Mouse (Mus musculus) layer of hippocampus, adult 9-11 months (tissue): ENCODE data around the gene Fgf22.
A peak's percentile ranks its signal among the peaks of the same experiment; 100 is the strongest.

ENCODE experiments used
- DNase-seq: peaks from one replicate; pipeline ENCODE4 v3.0.0; 2022

Fgf22 gene

DNA sequence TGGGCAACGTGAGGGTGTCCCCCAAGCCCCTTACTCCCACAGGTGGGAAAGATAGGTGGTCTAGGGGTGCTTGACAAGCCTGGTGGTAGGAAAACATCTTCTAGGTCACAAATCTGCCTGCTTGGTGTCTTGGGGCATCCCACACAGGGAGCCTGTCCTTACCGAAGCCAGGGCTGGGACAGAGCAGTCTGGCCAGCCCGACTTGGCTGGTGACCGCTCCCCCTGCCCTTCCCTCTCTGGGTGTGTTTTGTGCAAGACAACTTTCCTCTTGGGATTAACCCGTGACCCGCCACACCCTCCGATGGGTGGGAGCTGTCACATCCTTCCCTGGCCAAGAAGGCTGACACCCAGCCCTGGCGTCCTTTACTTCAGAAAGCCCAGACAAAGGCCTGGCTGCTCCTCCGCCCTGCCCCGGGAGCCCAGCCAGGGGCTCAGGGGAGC, 39.6 kb downstream of the Fgf22 start:
- DNase-seq, result no peak

DNA sequence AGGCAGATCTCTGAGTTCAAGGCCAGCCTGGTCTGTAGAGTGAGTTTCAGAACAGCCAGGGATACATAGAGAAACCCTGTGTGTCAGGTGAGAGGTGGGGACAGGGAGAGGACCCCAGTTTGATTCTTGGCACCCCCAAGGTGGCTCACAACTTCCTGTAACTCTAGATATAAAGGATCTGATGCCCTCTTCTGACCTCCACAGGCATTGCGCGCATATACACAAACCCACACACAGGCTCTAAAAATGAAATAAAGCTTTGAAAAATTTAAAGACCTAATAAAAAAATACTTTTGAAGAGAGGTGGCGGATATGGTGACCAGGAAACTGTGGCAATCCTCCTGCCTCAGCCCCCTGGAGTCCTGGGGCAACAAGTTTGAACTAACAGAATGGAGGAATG, 41.0 kb downstream of the Fgf22 start:
- DNase-seq, result no peak

DNA sequence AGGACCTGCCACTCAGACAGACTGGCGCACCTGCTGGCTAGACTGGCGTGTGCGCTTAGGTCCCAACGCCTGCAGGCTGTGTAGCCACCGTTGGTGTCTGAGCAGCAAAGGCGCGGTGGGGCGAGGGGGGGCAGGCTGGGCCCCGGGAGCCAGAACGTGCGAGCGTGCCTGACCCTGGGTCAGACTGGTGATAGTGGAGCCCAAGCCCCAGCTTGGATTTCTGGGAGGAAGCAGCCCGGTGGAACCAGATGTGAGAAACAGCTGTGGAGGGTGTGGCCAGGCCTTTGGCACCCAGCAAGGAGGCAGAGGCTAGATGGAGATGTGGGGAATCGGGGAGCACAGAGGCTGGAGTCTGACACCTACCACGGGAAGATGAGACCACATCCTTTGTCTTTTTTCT, 42.5 kb downstream of the Fgf22 start:
- no peak for DNase-seq

DNA sequence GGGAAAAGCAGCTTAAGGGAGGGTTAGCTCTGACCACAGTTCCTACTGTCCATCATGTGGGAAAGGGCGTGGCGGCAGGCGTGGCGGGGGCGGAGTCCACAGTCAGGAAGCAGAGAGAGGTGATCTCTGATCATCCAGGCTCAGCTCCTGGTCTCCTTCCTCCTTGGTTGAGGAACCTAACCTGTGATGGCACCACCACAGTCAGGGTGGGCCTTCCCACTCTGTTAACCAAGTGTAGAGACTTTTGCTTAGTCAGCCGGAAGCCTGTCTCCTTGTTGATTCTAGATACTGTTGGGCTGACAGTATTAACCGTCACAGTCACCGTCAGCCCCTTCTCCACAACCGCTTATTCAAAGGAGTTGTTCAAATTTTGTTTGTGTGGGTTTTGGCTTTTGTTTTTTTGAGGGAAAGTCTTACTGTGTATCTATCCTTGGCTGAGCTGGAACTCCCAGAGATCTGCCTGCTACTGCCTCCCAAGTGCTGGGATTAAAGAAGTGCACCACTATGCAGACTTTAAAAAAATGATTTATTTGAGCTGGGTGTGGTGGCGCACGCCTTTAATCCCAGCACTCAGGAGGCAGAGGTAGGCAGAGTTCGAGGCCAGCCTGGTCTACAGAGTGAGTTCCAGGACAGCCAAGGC, 43.5 kb downstream of the Fgf22 start:
- DNase-seq, result no peak

DNA sequence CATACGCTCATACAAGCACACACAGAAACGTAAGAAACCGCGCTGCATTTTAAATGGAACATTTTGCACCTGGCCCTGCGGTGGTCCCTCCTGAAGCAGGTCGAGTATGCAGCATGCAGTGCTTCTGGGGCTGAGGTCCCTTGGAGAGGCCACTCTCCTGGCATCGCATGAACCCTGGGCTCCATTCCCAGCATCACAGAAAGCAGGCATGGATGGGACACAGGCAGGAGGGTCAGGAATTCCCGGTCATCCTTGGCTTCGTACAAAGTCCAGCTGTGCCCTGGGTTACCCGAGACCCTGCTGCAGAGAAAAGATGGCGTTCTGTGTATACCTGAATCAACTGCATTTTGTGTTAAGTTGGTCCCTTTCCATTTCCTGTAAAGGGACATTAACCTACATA, 45.6 kb downstream of the Fgf22 start:
- DNase-seq, result no peak

DNA sequence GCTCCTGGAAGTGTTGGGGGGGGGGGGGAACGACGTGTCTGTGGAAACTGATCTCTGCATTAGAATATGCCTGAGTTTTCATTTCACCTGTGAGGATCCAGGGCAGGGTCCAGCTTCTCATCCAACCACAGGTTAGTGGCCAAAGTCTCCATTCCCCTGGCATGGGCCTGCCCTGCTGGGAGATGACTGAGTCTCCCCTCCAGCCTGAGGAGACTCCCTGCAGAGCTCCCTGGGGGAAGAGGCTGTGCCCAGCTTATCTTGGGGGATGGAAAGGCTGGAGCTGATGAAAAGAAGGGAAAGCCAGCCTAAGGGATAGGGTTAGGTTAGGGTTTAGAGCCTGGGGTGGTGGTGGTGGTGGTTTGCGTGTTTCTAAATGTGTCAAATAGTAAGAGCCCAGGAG, 47.0 kb downstream of the Fgf22 start:
- no peak for DNase-seq

DNA sequence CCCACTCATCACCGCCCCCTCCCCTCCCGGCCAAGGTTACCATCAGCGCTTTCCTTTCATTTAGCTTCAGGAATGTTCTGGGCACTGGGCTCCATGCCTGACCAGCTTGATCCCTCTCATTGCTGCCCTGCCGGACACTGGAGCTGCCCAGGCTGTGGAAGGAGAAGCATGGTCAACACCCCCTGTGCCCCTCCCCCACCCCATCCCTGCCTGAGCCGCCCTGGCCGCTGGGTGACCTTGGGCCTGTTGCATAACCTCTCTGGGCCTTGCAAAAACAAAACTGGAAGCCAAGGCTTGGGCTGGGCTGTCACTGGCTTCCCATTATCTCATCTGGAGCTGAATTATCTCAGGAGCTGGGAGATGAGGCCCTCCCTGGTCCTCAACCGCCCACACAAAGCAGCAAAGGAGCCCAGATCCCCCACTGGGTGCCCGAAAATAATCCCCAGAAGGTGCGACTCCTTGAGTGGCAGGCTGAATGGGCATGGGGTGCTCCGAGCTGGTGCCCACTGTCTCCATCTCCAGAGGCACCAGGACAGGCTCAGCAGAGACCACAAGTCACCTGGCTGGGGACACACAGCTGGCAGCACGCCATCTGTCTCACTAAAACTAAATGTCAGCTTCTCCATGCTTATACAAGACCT, 47.6 kb downstream of the Fgf22 start:
- peak; percentile 28 for DNase-seq

DNA sequence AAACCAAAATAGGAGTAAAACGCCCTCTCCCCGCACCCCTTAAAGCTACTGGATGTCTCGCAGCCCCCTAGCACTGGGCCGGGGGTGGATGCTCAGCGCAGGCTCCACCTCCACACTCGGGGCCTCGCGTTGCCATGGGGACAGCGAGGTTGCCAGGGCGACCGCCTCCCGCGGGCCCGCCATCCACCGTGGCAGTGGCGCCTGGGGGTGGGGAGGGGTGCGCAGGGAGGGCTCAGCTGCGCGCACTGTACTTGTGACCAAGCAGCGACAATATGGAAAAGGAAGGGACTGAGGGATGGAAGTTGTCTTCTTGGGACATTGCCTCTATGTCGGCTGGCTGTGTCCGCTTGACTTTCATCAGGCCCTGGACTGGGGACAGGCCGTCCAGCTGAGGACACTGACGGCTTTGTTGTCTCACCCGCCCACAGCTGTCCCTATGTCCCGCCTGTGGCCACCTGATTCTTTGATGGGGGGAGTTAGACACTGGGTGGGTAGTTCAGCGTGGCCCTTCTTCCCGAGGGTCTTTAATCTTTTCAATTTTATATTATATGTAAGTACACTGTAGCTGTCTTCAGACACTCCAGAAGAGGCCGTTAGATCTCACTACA, 48.9 kb downstream of the Fgf22 start:
- peak; percentile 95 for DNase-seq

DNA sequence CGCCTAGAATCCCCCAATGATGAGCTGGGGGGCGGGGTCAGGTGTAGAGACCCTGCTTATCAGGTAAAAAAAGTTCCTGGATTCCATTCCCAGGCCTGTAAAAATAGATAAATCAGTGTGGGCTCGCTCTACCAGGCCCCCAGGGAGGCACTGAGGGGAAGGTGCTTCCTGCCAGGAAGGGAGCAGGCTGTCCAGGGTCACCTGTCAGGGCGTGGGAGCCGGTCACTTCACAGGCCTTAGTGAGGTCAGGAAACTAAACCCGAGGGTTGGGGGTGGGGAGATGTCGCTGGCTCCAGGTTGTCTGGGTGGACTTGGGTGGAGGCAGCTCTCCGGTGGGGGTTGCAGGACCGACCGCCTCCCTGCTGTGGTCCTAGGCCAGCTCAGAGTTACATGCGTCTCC, 50.8 kb downstream of the Fgf22 start:
- no peak for DNase-seq

DNA sequence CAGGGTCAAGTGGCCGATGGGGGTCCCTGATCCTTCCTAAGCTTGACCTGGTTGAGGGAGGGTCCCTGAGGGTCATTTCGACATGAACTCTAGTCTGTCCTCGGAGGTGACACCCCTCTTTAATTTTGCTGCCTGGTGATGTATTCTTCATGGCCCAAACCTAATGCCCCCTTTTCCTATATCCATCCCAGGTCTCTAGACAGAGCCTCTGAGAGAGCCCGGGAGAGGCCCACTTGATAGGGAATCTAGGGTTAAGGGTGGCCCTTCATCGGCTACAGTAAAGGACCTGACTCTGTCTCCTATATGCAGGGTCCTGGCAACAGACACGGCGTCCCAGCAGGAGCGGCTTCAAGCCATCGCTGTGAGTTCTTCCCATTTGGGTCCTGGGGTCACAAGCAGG, 51.5 kb downstream of the Fgf22 start:
- DNase-seq, result no peak

DNA sequence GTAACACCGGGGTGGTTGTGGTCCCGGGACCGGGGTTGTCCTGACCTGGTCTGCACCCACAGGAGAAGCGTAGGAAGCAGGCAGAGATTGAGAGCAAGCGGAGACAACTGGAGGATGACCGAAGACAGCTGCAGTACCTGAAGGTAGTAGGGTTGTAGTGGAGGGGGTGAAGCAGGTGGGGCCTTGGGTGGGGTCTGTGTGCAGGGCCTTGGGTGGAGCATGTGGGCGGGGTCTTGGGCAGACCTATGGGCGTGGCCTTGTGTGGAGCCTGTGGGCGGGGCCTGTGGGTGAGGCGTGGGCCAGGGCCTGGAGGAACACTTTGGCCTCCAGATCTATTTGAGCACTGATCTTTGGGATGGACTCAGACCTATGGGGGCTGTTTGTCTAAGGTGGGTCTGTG, 52.1 kb downstream of the Fgf22 start:
- DNase-seq, result no peak

DNA sequence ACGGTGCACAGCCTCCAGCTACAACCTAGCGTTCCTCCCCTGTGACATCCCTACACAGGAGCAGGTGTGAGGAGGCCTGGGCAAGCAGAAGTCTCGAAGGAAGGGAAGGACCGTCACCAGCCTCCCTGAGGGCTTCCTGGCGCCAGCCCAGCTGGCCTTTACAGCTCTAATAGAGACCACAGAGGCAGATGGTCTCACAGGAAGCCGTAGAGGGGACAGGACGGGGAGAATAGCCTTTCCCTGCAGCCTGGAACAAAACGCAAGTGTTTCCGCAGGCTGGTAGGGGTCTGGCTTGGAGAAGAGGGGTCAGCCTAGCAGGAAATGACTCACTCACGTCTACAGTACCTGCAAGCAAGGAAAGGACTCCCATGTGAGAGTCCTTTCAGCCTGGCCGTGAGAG, 53.0 kb downstream of the Fgf22 start:
- no peak for DNase-seq
